8 mouse cellular contexts compared by ENCODE assay signal in genomic region chr5:64738096-64738780, GRCm38 (mm10).
DNase-seq lines count a peak whose midpoint lies in the region; ATAC-seq lines count a peak whose summit lies in the region.

No protein-coding gene starts in this region.

- no peaks in the 10 kb centered on the region for H3K27me3 ChIP-seq in liver, embryonic 11.5 days (replicated peaks; ENCODE audit: control insufficient read depth, insufficient read depth, low read length)
- peaks cover 5% of the 10 kb centered on the region; the same call in 1 of the 2 replicates for H3K27me3 ChIP-seq in liver, embryonic 12.5 days (replicated peaks)
- no peaks in the 10 kb centered on the region for H3K27me3 ChIP-seq in forebrain, embryonic 12.5 days
- no peaks in the 10 kb centered on the region for H3K27me3 ChIP-seq in limb, embryonic 12.5 days
- H3K27me3 ChIP-seq in stomach, embryonic 16.5 days (ENCODE audit: control insufficient read depth, insufficient read depth, low read length) = no peaks in the 10 kb centered on the region

- H3K4me2 ChIP-seq in liver, embryonic 11.5 days = 0 out of 2 replicates have a peak overlapping the region, but pooled peaks have one; percentile 3
- H3K4me2 ChIP-seq in liver, embryonic 12.5 days = no peak overlapping the region
- peak overlapping the region; percentile 24 for H3K4me2 ChIP-seq in forebrain, embryonic 12.5 days
- H3K4me2 ChIP-seq in limb, embryonic 12.5 days = peak overlapping the region; percentile 33
- H3K4me2 ChIP-seq in stomach, embryonic 16.5 days (ENCODE audit: low read depth, low read length) = peak overlapping the region; percentile 25

- no peaks in the 10 kb centered on the region for H3K36me3 ChIP-seq in liver, embryonic 11.5 days (ENCODE audit: control insufficient read depth, insufficient read depth, low read length)
- no peaks in the 10 kb centered on the region for H3K36me3 ChIP-seq in liver, embryonic 12.5 days
- no peaks in the 10 kb centered on the region for H3K36me3 ChIP-seq in forebrain, embryonic 12.5 days (replicated peaks)
- no peaks in the 10 kb centered on the region for H3K36me3 ChIP-seq in limb, embryonic 12.5 days
- no peaks in the 10 kb centered on the region for H3K36me3 ChIP-seq in stomach, embryonic 16.5 days (ENCODE audit: control insufficient read depth, insufficient read depth, low read length)

- DNase-seq in liver, embryonic 11.5 days (ENCODE audit: low spot score) = no peak
- no peak for DNase-seq in right cerebral cortex, adult 2 months (ENCODE audit: low spot score in 2 of 2)
- no peak for DNase-seq in left cerebral cortex, adult 11 months (ENCODE audit: low spot score)

- peaks cover 15% of the 10 kb centered on the region; the same call in 1 of the 2 replicates for H3K4me1 ChIP-seq in liver, embryonic 11.5 days (replicated peaks; ENCODE audit: control insufficient read depth, insufficient read depth, low read length)
- peaks cover 21% of the 10 kb centered on the region for H3K4me1 ChIP-seq in liver, embryonic 12.5 days
- peaks cover 25% of the 10 kb centered on the region for H3K4me1 ChIP-seq in forebrain, embryonic 12.5 days
- H3K4me1 ChIP-seq in limb, embryonic 12.5 days (replicated peaks) = peaks cover 29% of the 10 kb centered on the region
- H3K4me1 ChIP-seq in stomach, embryonic 16.5 days (ENCODE audit: control insufficient read depth, insufficient read depth, low read length) = peaks cover 24% of the 10 kb centered on the region

- no peak overlapping the region for H3K9ac ChIP-seq in liver, embryonic 11.5 days (ENCODE audit: low read depth, low read length)
- H3K9ac ChIP-seq in liver, embryonic 12.5 days = no peak overlapping the region
- peak overlapping the region; percentile 13; the same call in 1 of the 2 replicates for H3K9ac ChIP-seq in forebrain, embryonic 12.5 days
- peak overlapping the region; percentile 18; the same call in 1 of the 2 replicates for H3K9ac ChIP-seq in limb, embryonic 12.5 days (replicated peaks)
- peak overlapping the region; percentile 41 for H3K9ac ChIP-seq in stomach, embryonic 16.5 days (ENCODE audit: low read length)

- ATAC-seq in liver, embryonic 11.5 days (replicated peaks; ENCODE audit: low FRiP score) = no peak
- no peak for ATAC-seq in liver, embryonic 12.5 days
- peak; percentile 37; the same call in 1 of the 2 replicates for ATAC-seq in forebrain, embryonic 12.5 days (ENCODE audit: low FRiP score)
- no peak for ATAC-seq in limb, embryonic 12.5 days (ENCODE audit: insufficient number of reproducible peaks, insufficient read depth, low FRiP score, low TSS enrichment, low read depth)
- ATAC-seq in stomach, embryonic 16.5 days (ENCODE audit: insufficient read depth, low FRiP score) = no peak
- ATAC-seq in megakaryocyte progenitor cell, adult 5-6 weeks (replicated peaks; ENCODE audit: poor library complexity) = no peak

- H3K4me3 ChIP-seq in liver, embryonic 11.5 days (ENCODE audit: low read depth, low read length) = no peak overlapping the region
- no peak overlapping the region for H3K4me3 ChIP-seq in liver, embryonic 12.5 days
- no peak overlapping the region for H3K4me3 ChIP-seq in forebrain, embryonic 12.5 days (replicated peaks)
- no peak overlapping the region for H3K4me3 ChIP-seq in limb, embryonic 12.5 days (replicated peaks)
- H3K4me3 ChIP-seq in stomach, embryonic 16.5 days (replicated peaks; ENCODE audit: low read length) = no peak overlapping the region

- no peaks in the 10 kb centered on the region for H3K9me3 ChIP-seq in liver, embryonic 11.5 days (ENCODE audit: control insufficient read depth, low read length)
- no peaks in the 10 kb centered on the region for H3K9me3 ChIP-seq in liver, embryonic 12.5 days (replicated peaks)
- no peaks in the 10 kb centered on the region for H3K9me3 ChIP-seq in forebrain, embryonic 12.5 days
- H3K9me3 ChIP-seq in limb, embryonic 12.5 days = no peaks in the 10 kb centered on the region
- H3K9me3 ChIP-seq in stomach, embryonic 16.5 days (replicated peaks; ENCODE audit: control insufficient read depth, low read length) = no peaks in the 10 kb centered on the region

- WGBS in liver, embryonic 11.5 days = 50% methylated on average over 11 of the region's 11 CpGs
- WGBS in liver, embryonic 12.5 days (ENCODE audit: insufficient replicate concordance) = 56% methylated on average over 11 of the region's 11 CpGs
- 11% methylated on average over 11 of the region's 11 CpGs for WGBS in forebrain, embryonic 12.5 days
- 20% methylated on average over 11 of the region's 11 CpGs for WGBS in limb, embryonic 12.5 days
- 25% methylated on average over 11 of the region's 11 CpGs for WGBS in stomach, embryonic 16.5 days

- H3K27ac ChIP-seq in liver, embryonic 11.5 days (ENCODE audit: low read depth, low read length) = no peak overlapping the region
- no peak overlapping the region for H3K27ac ChIP-seq in liver, embryonic 12.5 days
- H3K27ac ChIP-seq in forebrain, embryonic 12.5 days = 0 out of 2 replicates have a peak overlapping the region, but pooled peaks have one; percentile 71
- peak overlapping the region; percentile 86 for H3K27ac ChIP-seq in limb, embryonic 12.5 days
- H3K27ac ChIP-seq in stomach, embryonic 16.5 days (ENCODE audit: low read length) = peak overlapping the region; percentile 36

Comparison
In these comparisons a context has a peak if more than half of its experiments do, and no peak if none do; other contexts are left out.
1. H3K27ac ChIP-seq: peak in forebrain, embryonic 12.5 days (single experiment), limb, embryonic 12.5 days (single experiment) and stomach, embryonic 16.5 days (single experiment); none in liver, embryonic 11.5 days (single experiment) and liver, embryonic 12.5 days (single experiment).
2. H3K9ac ChIP-seq: peak in forebrain, embryonic 12.5 days (single experiment), limb, embryonic 12.5 days (single experiment) and stomach, embryonic 16.5 days (single experiment); none in liver, embryonic 11.5 days (single experiment) and liver, embryonic 12.5 days (single experiment).